Mouse (Mus musculus) lung, postnatal 36 days (tissue): ENCODE measurements at regions not wholly inside any gene's neighbourhood (a gene's known extent, or its start where the extent isn't known, plus 50 kb on each side); places are given as distances from the start of the nearest gene placed in this dataset.

Experiments used
- DNase-seq: peaks from one replicate; pipeline ENCODE4 v3.0.0; 2022; ENCODE audit warnings: mixed read lengths

- no peak for DNase-seq
These were observed 1164.1 kb upstream of the Got2 start for GRCm38 (mm10) chr8:97052436-97052835.

- no peak for DNase-seq
These were observed 1151.4 kb upstream of the Got2 start for GRCm38 (mm10) chr8:97039778-97040177.

GRCm38 (mm10) chr8:97038854-97039253, 1150.5 kb upstream of the Got2 start:
- DNase-seq, result peak; percentile 5

- DNase-seq, result no peak
These were observed 1143.8 kb upstream of the Got2 start for GRCm38 (mm10) chr8:97032188-97032587.

- peak; percentile 1 for DNase-seq
These were observed 1127.2 kb upstream of the Got2 start for GRCm38 (mm10) chr8:97015571-97015970.

- peak; percentile 2 for DNase-seq
These were observed 1115.8 kb upstream of the Got2 start for GRCm38 (mm10) chr8:97004131-97004530.

- no peak for DNase-seq
These were observed 1094.8 kb upstream of the Got2 start for GRCm38 (mm10) chr8:96983103-96983502.
